Mouse (Mus musculus) limb, embryonic 15.5 days (tissue): ENCODE measurements around the gene Vps26b. TPM values are rescaled to one million over a fixed set of nuclear protein-coding genes. Genes with fewer than 3 reads are reported as not detected.

Source experiments
- ATAC-seq: fragments of 200-750 bp; cut with Nextera tagmentation; 2 replicates; pipeline ENCODE4 v1.8.0; 2017; ENCODE audit warnings: low read depth, moderate TSS enrichment; ENCODE audit not compliant: insufficient number of reproducible peaks, low FRiP score, low TSS enrichment
- H3K27ac ChIP-seq: fragments of 300-500 bp; sonication (generic); 2 replicates; pipeline ENCODE4 v1.5.1; 2015; ENCODE audit warnings: moderate library complexity, mild to moderate bottlenecking, inconsistent platforms
- H3K27me3 ChIP-seq: fragments of 300-500 bp; sonication (generic); 2 replicates; pipeline ENCODE4 v1.6.1; 2015; ENCODE audit warnings: inconsistent platforms
- H3K36me3 ChIP-seq: fragments of 300-500 bp; sonication (generic); 2 replicates; pipeline ENCODE4 v1.6.1; 2015; ENCODE audit warnings: inconsistent platforms
- H3K4me1 ChIP-seq: fragments of 300-500 bp; sonication (generic); 2 replicates; pipeline ENCODE4 v1.6.1; 2015; ENCODE audit warnings: inconsistent platforms
- H3K4me2 ChIP-seq: fragments of 300-500 bp; sonication (generic); 2 replicates; pipeline ENCODE4 v1.6.1; 2015; ENCODE audit warnings: mild to moderate bottlenecking, inconsistent platforms
- H3K4me3 ChIP-seq: fragments of 300-500 bp; sonication (generic); 2 replicates; pipeline ENCODE4 v1.5.1; 2015; ENCODE audit warnings: mild to moderate bottlenecking, inconsistent platforms
- H3K9ac ChIP-seq: fragments of 300-500 bp; sonication (generic); 2 replicates; pipeline ENCODE4 v1.6.1; 2015; ENCODE audit warnings: inconsistent platforms
- H3K9me3 ChIP-seq: fragments of 300-500 bp; sonication (generic); 2 replicates; pipeline ENCODE4 v1.6.1; 2016; ENCODE audit warnings: inconsistent platforms
- WGBS: fragments of 180-500 bp; shearing (Covaris S2); methylation state at CpG from one replicate; pipeline ENCODE4 v1.1.7; 2015; 5-methylcytosine and 5-hydroxymethylcytosine counted together
- polyA plus RNA-seq: library from polyadenylated mRNA; unstranded; fragments of >200 nt; fragmentation: Nextera tagmentation; extraction: Ambion mirVana; gene quantifications from 2 replicates; pipeline ENCODE4 v1.2.1, GENCODE M21; 2015

The Vps26b gene
- polyA plus RNA-seq, 1 experiment from 2014 or later: 36.4 TPM

GRCm38 (mm10) chr9:26990181-26990580 is 39.7 kb downstream of the Vps26b start:
- H3K4me2 ChIP-seq: no peak overlapping the region
- peaks cover 58% of the 10 kb centered on the region for H3K36me3 ChIP-seq
- no peak overlapping the region for H3K4me3 ChIP-seq
- H3K27ac ChIP-seq: no peak overlapping the region
- WGBS: 88% methylated on average over 4 of the region's 4 CpGs
- H3K4me1 ChIP-seq: no peaks in the 10 kb centered on the region
- ATAC-seq: no peak
- H3K9me3 ChIP-seq: no peaks in the 10 kb centered on the region
- no peaks in the 10 kb centered on the region for H3K27me3 ChIP-seq
- no peak overlapping the region for H3K9ac ChIP-seq

- Histone ChIP-seq H3K4me2 (no peak overlapping the region), H3K9ac (no peak overlapping the region), H3K4me3 (no peak overlapping the region), H3K4me1 (no peaks in the 10 kb centered on the region), H3K9me3 (no peaks in the 10 kb centered on the region), H3K27ac (no peak overlapping the region), H3K36me3 (peaks cover 60% of the 10 kb centered on the region), H3K27me3 (no peaks in the 10 kb centered on the region)
- WGBS: 94% methylated on average over 6 of the region's 6 CpGs
- no peak for ATAC-seq
Measured at GRCm38 (mm10) chr9:26985668-26986277, 44.1 kb downstream of the Vps26b start.

- WGBS: 98% methylated on average over 2 of the region's 2 CpGs
- H3K36me3 ChIP-seq: peaks cover 56% of the 10 kb centered on the region
Measured at GRCm38 (mm10) chr9:26985090-26985613, 44.7 kb downstream of the Vps26b start.

GRCm38 (mm10) chr9:26978776-26979175 is 51.1 kb downstream of the Vps26b start:
- no peak for ATAC-seq
- Histone ChIP-seq H3K27ac (no peak overlapping the region), H3K36me3 (peaks cover 57% of the 10 kb centered on the region), H3K4me2 (no peak overlapping the region), H3K4me3 (no peak overlapping the region), H3K27me3 (no peaks in the 10 kb centered on the region), H3K4me1 (no peaks in the 10 kb centered on the region), H3K9me3 (no peaks in the 10 kb centered on the region), H3K9ac (no peak overlapping the region)
- WGBS: 92% methylated on average over 3 of the region's 3 CpGs

More at GRCm38 (mm10) chr9:26985090-26985613, 44.7 kb downstream of the Vps26b start:
- no peaks in the 10 kb centered on the region for H3K27me3 ChIP-seq
- no peaks in the 10 kb centered on the region for H3K4me1 ChIP-seq
- H3K4me2 ChIP-seq: no peak overlapping the region
- H3K4me3 ChIP-seq: no peak overlapping the region
- ATAC-seq: no peak
- H3K9me3 ChIP-seq: no peaks in the 10 kb centered on the region
- H3K27ac ChIP-seq: no peak overlapping the region
- no peak overlapping the region for H3K9ac ChIP-seq

GRCm38 (mm10) chr9:26977754-26978153 is 52.1 kb downstream of the Vps26b start:
- Histone ChIP-seq H3K36me3 (peaks cover 56% of the 10 kb centered on the region), H3K4me2 (no peak overlapping the region), H3K4me3 (no peak overlapping the region), H3K27me3 (no peaks in the 10 kb centered on the region), H3K4me1 (no peaks in the 10 kb centered on the region), H3K9me3 (no peaks in the 10 kb centered on the region), H3K9ac (no peak overlapping the region), H3K27ac (no peak overlapping the region)
- WGBS: 90% methylated on average over 9 of the region's 9 CpGs
- no peak for ATAC-seq

Other genes starting within 250 kb of the Vps26b start
- 4.7 and 5.9 TPM in 2 replicates for gene Glb1l2, start 223.6 kb downstream of the Vps26b start, polyA plus RNA-seq
- not detected in 2 replicates for gene Glb1l3, start 169.2 kb downstream of the Vps26b start, polyA plus RNA-seq
- 0.08 TPM in 1 of 2 replicates, not detected in the other for gene Gm1110, start 107.0 kb downstream of the Vps26b start, polyA plus RNA-seq
- gene Acad8, start 30.5 kb downstream of the Vps26b start, polyA plus RNA-seq: 49.4 and 50.4 TPM in 2 replicates
- 97.4 and 107 TPM in 2 replicates for gene Thyn1, start 30.4 kb downstream of the Vps26b start, polyA plus RNA-seq
- 21.3 and 21.6 TPM in 2 replicates for gene Ncapd3, start 110 bp upstream of the Vps26b start, polyA plus RNA-seq
- gene Jam3, start 125.4 kb upstream of the Vps26b start, polyA plus RNA-seq: 96.1 and 112 TPM in 2 replicates